Mouse (Mus musculus) lung, postnatal 0 days (tissue): ENCODE measurements around the gene Bcar1. TPM values are rescaled to one million over a fixed set of nuclear protein-coding genes. Genes with fewer than 3 reads are reported as not detected.

Source experiments
- ATAC-seq: fragments of 200-750 bp; cut with Nextera tagmentation; 2 replicates; pipeline ENCODE4 v1.8.0; 2017; ENCODE audit warnings: moderate library complexity
- DNase-seq: peaks from one replicate; pipeline ENCODE4 v3.0.0-alpha.2; 2016; ENCODE audit warnings: low spot score
- H3K27ac ChIP-seq: fragments of 300-500 bp; sonication (generic); 2 replicates; pipeline ENCODE4 v1.5.1; 2014; ENCODE audit warnings: antibody characterized with exemption, mild to moderate bottlenecking, low read length, mixed read lengths
- H3K27me3 ChIP-seq: fragments of 300-500 bp; sonication (generic); replicated peaks from 2 replicates; pipeline ENCODE4 v1.6.1; 2014; ENCODE audit warnings: low read length, mixed read lengths; ENCODE audit not compliant: insufficient read depth
- H3K36me3 ChIP-seq: fragments of 300-500 bp; sonication (generic); 2 replicates; pipeline ENCODE4 v1.6.1; 2014; ENCODE audit warnings: low read length, mixed read lengths; ENCODE audit not compliant: insufficient read depth
- H3K4me1 ChIP-seq: fragments of 300-500 bp; sonication (generic); 2 replicates; pipeline ENCODE4 v1.6.1; 2014; ENCODE audit warnings: antibody characterized with exemption, low read depth, low read length, mixed read lengths; ENCODE audit not compliant: insufficient read depth
- H3K4me2 ChIP-seq: fragments of 300-500 bp; sonication (generic); replicated peaks from 2 replicates; pipeline ENCODE4 v1.6.1; 2014; ENCODE audit warnings: low read depth, mild to moderate bottlenecking, low read length, moderate library complexity, mixed read lengths
- H3K4me3 ChIP-seq: fragments of 300-500 bp; sonication (generic); 2 replicates; pipeline ENCODE4 v1.5.1; 2014; ENCODE audit warnings: low read depth, low read length
- H3K9ac ChIP-seq: fragments of 300-500 bp; sonication (generic); replicated peaks from 2 replicates; pipeline ENCODE4 v1.6.1; 2014; ENCODE audit warnings: low read depth, mild to moderate bottlenecking
- H3K9me3 ChIP-seq: fragments of 300-500 bp; sonication (generic); 2 replicates; pipeline ENCODE4 v1.6.1; 2016; ENCODE audit warnings: low read length, mixed read lengths
- CTCF ChIP-seq: IDR thresholded peaks from 2 replicates; pipeline ENCODE4 v1.5.1; 2016; ENCODE audit warnings: antibody characterized with exemption, mild to moderate bottlenecking
- EP300 ChIP-seq: IDR thresholded peaks from 2 replicates; pipeline ENCODE4 v1.6.1; 2016; ENCODE audit warnings: antibody characterized with exemption, mild to moderate bottlenecking, control low read depth
- WGBS: fragments of 180-500 bp; shearing (Covaris S2); extraction: QIAGEN DNeasy Blood & Tissue Kit; methylation state at CpG from one replicate; pipeline ENCODE4 v1.1.7; 2014; 5-methylcytosine and 5-hydroxymethylcytosine counted together
- polyA plus RNA-seq: library from polyadenylated mRNA; unstranded; fragments of >200 nt; fragmentation: Nextera tagmentation; extraction: Ambion mirVana; gene quantifications from 2 replicates; pipeline ENCODE4 v1.2.1, GENCODE M21; 2015

The Bcar1 gene
- polyA plus RNA-seq, 1 experiment from 2014 or later = 29.3 TPM

DNA sequence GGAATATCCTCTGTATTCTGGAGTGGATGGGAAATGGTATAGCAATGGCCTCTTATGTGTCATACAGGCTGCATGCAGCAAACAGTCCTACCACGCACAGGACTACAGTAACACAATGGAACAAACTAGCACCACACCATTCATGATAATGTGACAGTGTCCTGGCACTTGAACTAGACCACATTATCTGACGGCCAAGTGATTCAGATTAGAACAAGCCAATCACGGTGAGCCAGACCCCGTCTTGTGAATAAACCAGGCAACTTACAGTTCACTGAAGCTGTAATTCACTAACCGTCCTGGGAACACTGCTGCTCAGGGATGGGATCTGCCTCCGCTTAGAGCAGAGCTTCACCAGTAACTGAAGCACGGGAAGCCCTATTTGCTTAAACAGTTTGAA is 35.2 kb upstream of the Bcar1 start:
- Histone ChIP-seq H3K27ac (no peak overlapping the region), H3K27me3 (no peaks in the 10 kb centered on the region), H3K4me2 (no peak overlapping the region), H3K4me1 (no peaks in the 10 kb centered on the region), H3K4me3 (no peak overlapping the region), H3K9me3 (no peaks in the 10 kb centered on the region), H3K36me3 (peaks cover 4% of the 10 kb centered on the region; the same call in 1 of the 2 replicates), H3K9ac (no peak overlapping the region)
- DNase-seq (peak; percentile 14), ATAC-seq (peak; percentile 41)
- WGBS = 66% methylated on average over 7 of the region's 7 CpGs
- TF ChIP-seq EP300 (no peak), CTCF (no peak)

DNA sequence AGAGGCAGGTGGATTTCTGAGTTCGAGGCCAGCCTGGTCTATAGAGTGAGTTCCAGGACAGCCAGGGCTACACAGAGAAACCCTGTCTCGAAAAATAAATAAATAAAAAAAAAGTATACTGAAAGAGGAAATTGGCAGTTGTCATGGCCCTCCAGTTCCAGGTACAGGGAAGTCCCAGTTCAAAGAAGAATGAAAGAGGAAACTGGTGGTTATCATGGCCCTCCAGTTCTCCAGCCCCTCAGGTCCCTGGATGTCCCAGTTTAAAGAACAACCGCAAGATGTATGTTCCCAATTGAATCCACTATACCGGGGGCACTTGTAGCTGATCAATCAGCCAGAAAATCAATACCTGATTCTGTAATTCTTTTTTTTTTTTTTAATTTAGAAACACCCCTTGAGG is 32.9 kb upstream of the Bcar1 start:
- no peaks in the 10 kb centered on the region for H3K27me3 ChIP-seq
- H3K9me3 ChIP-seq = no peaks in the 10 kb centered on the region
- H3K9ac ChIP-seq = no peak overlapping the region
- TF ChIP-seq CTCF = no peak
- TF ChIP-seq EP300 = no peak
- peaks cover 4% of the 10 kb centered on the region; the same call in 1 of the 2 replicates for H3K36me3 ChIP-seq
- no peak overlapping the region for H3K4me3 ChIP-seq
- DNase-seq = no peak
- H3K4me2 ChIP-seq = no peak overlapping the region
- H3K27ac ChIP-seq = no peak overlapping the region
- WGBS = 96% methylated on average over 4 of the region's 4 CpGs
- no peak for ATAC-seq
- no peaks in the 10 kb centered on the region for H3K4me1 ChIP-seq

- Histone ChIP-seq H3K4me1 (no peaks in the 10 kb centered on the region), H3K36me3 (peaks cover 4% of the 10 kb centered on the region; the same call in 1 of the 2 replicates), H3K9ac (no peak overlapping the region), H3K27me3 (no peaks in the 10 kb centered on the region), H3K27ac (no peak overlapping the region), H3K4me3 (no peak overlapping the region), H3K9me3 (no peaks in the 10 kb centered on the region), H3K4me2 (no peak overlapping the region)
- WGBS = 91% methylated on average over 6 of the region's 6 CpGs
- no peak for ATAC-seq
- no peak for DNase-seq
- TF ChIP-seq CTCF = no peak
- TF ChIP-seq EP300 = no peak
These were observed 32.2 kb upstream of the Bcar1 start for GRCm38 (mm10) chr8:111775766-111776165.

DNA sequence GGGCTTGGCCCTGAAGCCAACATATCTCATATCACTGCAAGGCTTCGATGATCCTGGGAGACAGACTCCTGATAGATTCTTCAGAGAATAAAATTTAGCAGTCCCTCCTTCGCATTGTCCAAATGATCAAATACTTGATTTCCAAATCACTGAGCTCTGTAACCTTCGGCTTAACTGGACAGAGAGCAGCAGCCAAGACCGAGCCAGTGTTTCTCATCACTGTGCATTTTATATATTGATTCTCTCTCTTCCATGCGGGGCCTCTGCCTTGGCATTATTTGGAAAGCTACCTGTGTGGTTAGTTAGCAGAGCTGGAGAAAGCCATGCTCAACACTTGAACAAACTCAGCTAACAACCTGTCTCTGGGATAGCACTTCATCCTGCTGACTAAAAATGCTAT is 29.9 kb upstream of the Bcar1 start:
- Histone ChIP-seq H3K4me1 (no peaks in the 10 kb centered on the region), H3K27ac (no peak overlapping the region), H3K27me3 (no peaks in the 10 kb centered on the region), H3K4me2 (no peak overlapping the region), H3K4me3 (no peak overlapping the region), H3K36me3 (peaks cover 4% of the 10 kb centered on the region; the same call in 1 of the 2 replicates), H3K9ac (no peak overlapping the region), H3K9me3 (no peaks in the 10 kb centered on the region)
- TF ChIP-seq EP300 (no peak), CTCF (no peak)
- no peak for DNase-seq
- WGBS = 94% methylated on average over 5 of the region's 5 CpGs
- no peak for ATAC-seq

DNA sequence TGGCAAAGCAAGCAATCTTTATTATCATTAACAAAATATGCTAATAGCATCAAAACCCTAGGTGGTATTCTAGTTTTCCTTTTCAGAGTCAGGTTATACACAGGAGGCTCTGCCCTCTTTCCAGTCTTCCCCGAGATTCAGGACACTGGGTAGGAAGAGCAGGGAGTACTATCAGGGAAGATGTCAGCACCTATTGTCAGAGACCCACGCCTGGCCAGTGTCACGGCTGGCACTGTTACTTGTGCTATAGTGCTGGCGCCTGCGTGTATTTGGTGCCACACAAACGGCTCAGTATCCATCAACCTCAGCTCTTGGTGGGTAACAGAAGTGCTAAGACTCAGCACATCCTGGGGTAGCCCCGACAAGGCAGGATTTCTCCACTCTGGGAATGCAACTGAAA is 29.4 kb upstream of the Bcar1 start:
- H3K4me2 ChIP-seq = no peak overlapping the region
- H3K9ac ChIP-seq = no peak overlapping the region
- no peaks in the 10 kb centered on the region for H3K36me3 ChIP-seq
- H3K9me3 ChIP-seq = no peaks in the 10 kb centered on the region
- H3K27me3 ChIP-seq = no peaks in the 10 kb centered on the region
- H3K4me1 ChIP-seq = no peaks in the 10 kb centered on the region
- WGBS = 93% methylated on average over 7 of the region's 7 CpGs
- ATAC-seq (no peak), DNase-seq (no peak)
- TF ChIP-seq EP300 (no peak), CTCF (no peak)
- H3K27ac ChIP-seq = no peak overlapping the region
- no peak overlapping the region for H3K4me3 ChIP-seq

DNA sequence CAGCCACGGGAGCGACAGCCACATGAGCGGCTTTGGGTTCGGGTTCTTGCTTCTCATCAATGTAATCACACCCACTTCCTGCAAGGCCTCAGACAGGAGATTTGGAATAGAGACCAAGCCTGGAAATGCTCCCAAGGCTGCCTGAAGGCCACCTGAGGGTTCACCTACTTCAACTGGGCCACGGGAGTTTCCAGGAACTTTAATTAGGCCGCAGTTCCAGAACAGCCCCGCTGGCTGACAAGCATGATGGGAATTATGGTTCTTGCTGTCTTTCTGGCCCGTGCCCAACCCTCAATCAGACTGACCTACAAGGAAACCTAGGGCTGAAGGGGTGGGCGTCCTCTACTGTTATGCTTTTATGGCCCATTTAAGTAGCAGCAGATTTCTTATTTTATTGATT is 28.5 kb upstream of the Bcar1 start:
- ATAC-seq (no peak), DNase-seq (no peak)
- TF ChIP-seq CTCF (no peak), EP300 (no peak)
- Histone ChIP-seq H3K9ac (no peak overlapping the region), H3K9me3 (no peaks in the 10 kb centered on the region), H3K36me3 (no peaks in the 10 kb centered on the region; the same call in 1 of the 2 replicates), H3K4me3 (no peak overlapping the region), H3K27me3 (no peaks in the 10 kb centered on the region), H3K4me2 (no peak overlapping the region), H3K4me1 (no peaks in the 10 kb centered on the region), H3K27ac (no peak overlapping the region)
- 83% methylated on average over 9 of the region's 9 CpGs for WGBS

- WGBS = 91% methylated on average over 6 of the region's 6 CpGs
- H3K9me3 ChIP-seq = no peaks in the 10 kb centered on the region
- ATAC-seq = no peak
- H3K4me2 ChIP-seq = no peak overlapping the region
- no peaks in the 10 kb centered on the region for H3K27me3 ChIP-seq
- no peak overlapping the region for H3K9ac ChIP-seq
- no peak overlapping the region for H3K4me3 ChIP-seq
- no peaks in the 10 kb centered on the region; the same call in 1 of the 2 replicates for H3K36me3 ChIP-seq
- TF ChIP-seq CTCF = no peak
- TF ChIP-seq EP300 = no peak
- no peaks in the 10 kb centered on the region for H3K4me1 ChIP-seq
- no peak for DNase-seq
- no peak overlapping the region for H3K27ac ChIP-seq
These were observed 28.0 kb upstream of the Bcar1 start for GRCm38 (mm10) chr8:111771625-111772020.
